Mouse (Mus musculus): Measurements from ENCODE around the gene Gm20388.

Gm20388 gene

GRCm38 (mm10) chr8:120009284-120009683 is 98.6 kb downstream of the Gm20388 start:
- DNase-seq (ENCODE audit: low read depth, low spot score) = no peak

- DNase-seq (ENCODE audit: low read depth, low spot score) = no peak
Observed at GRCm38 (mm10) chr8:120012491-120012890, 101.8 kb downstream of the Gm20388 start.

GRCm38 (mm10) chr8:120012927-120013326 is 102.3 kb downstream of the Gm20388 start:
- no peak for DNase-seq (ENCODE audit: low read depth, low spot score)

- DNase-seq (ENCODE audit: low read depth, low spot score) = no peak
Observed at GRCm38 (mm10) chr8:120014267-120015023, 103.8 kb downstream of the Gm20388 start.

GRCm38 (mm10) chr8:120015916-120016315 is 105.3 kb downstream of the Gm20388 start:
- DNase-seq (ENCODE audit: low read depth, low spot score) = no peak

GRCm38 (mm10) chr8:120016424-120016823 is 105.8 kb downstream of the Gm20388 start:
- no peak for DNase-seq (ENCODE audit: low read depth, low spot score)

GRCm38 (mm10) chr8:120017349-120017748 is 106.7 kb downstream of the Gm20388 start:
- no peak for DNase-seq (ENCODE audit: low read depth, low spot score)

- DNase-seq (ENCODE audit: low read depth, low spot score) = no peak
Observed at GRCm38 (mm10) chr8:120017786-120018185, 107.1 kb downstream of the Gm20388 start.

- no peak for DNase-seq (ENCODE audit: low read depth, low spot score)
Observed at GRCm38 (mm10) chr8:120018379-120018778, 107.7 kb downstream of the Gm20388 start.

- DNase-seq (ENCODE audit: low read depth, low spot score) = no peak
Observed at GRCm38 (mm10) chr8:120019297-120019696, 108.7 kb downstream of the Gm20388 start.

GRCm38 (mm10) chr8:120020298-120020697 is 109.7 kb downstream of the Gm20388 start:
- DNase-seq (ENCODE audit: low read depth, low spot score) = peak; percentile 65

GRCm38 (mm10) chr8:120026199-120026598 is 115.6 kb downstream of the Gm20388 start:
- no peak for DNase-seq (ENCODE audit: low read depth, low spot score)

- no peak for DNase-seq (ENCODE audit: low read depth, low spot score)
Observed at GRCm38 (mm10) chr8:120026991-120027390, 116.3 kb downstream of the Gm20388 start.

GRCm38 (mm10) chr8:120030447-120030846 is 119.8 kb downstream of the Gm20388 start:
- no peak for DNase-seq (ENCODE audit: low read depth, low spot score)

- DNase-seq (ENCODE audit: low read depth, low spot score) = no peak
Observed at GRCm38 (mm10) chr8:120032549-120033208, 122.0 kb downstream of the Gm20388 start.

- no peak for DNase-seq (ENCODE audit: low read depth, low spot score)
Observed at GRCm38 (mm10) chr8:120034471-120034870, 123.8 kb downstream of the Gm20388 start.

- DNase-seq (ENCODE audit: low read depth, low spot score) = no peak
Observed at GRCm38 (mm10) chr8:120036111-120036510, 125.5 kb downstream of the Gm20388 start.

GRCm38 (mm10) chr8:120036578-120036977 is 125.9 kb downstream of the Gm20388 start:
- DNase-seq (ENCODE audit: low read depth, low spot score) = no peak

GRCm38 (mm10) chr8:120037199-120037598 is 126.6 kb downstream of the Gm20388 start:
- DNase-seq (ENCODE audit: low read depth, low spot score) = no peak

- DNase-seq (ENCODE audit: low read depth, low spot score) = no peak
Observed at GRCm38 (mm10) chr8:120037611-120038010, 127.0 kb downstream of the Gm20388 start.

- DNase-seq (ENCODE audit: low read depth, low spot score) = no peak
Observed at GRCm38 (mm10) chr8:120038741-120039140, 128.1 kb downstream of the Gm20388 start.

GRCm38 (mm10) chr8:120039313-120039919 is 128.8 kb downstream of the Gm20388 start:
- no peak for DNase-seq (ENCODE audit: low read depth, low spot score)

- no peak for DNase-seq (ENCODE audit: low read depth, low spot score)
Observed at GRCm38 (mm10) chr8:120040861-120041260, 130.2 kb downstream of the Gm20388 start.

All from retina, adult 2 months (tissue).